Mouse (Mus musculus) liver, adult (tissue): Measurements from ENCODE around the gene Hist1h2ad.
"Not testable (repeated sequence)": the region's sequence is repeated elsewhere in the genome, so short reads cannot be mapped to it uniquely, and the experiment has no call there.

Experiments
- GATA4 ChIP-seq: IDR thresholded peaks from 2 replicates; pipeline ENCODE4 v1.6.1; 2014; ENCODE audit warnings: mild to moderate bottlenecking, low read length; ENCODE audit not compliant: insufficient replicate concordance

Gene Hist1h2ad

DNA sequence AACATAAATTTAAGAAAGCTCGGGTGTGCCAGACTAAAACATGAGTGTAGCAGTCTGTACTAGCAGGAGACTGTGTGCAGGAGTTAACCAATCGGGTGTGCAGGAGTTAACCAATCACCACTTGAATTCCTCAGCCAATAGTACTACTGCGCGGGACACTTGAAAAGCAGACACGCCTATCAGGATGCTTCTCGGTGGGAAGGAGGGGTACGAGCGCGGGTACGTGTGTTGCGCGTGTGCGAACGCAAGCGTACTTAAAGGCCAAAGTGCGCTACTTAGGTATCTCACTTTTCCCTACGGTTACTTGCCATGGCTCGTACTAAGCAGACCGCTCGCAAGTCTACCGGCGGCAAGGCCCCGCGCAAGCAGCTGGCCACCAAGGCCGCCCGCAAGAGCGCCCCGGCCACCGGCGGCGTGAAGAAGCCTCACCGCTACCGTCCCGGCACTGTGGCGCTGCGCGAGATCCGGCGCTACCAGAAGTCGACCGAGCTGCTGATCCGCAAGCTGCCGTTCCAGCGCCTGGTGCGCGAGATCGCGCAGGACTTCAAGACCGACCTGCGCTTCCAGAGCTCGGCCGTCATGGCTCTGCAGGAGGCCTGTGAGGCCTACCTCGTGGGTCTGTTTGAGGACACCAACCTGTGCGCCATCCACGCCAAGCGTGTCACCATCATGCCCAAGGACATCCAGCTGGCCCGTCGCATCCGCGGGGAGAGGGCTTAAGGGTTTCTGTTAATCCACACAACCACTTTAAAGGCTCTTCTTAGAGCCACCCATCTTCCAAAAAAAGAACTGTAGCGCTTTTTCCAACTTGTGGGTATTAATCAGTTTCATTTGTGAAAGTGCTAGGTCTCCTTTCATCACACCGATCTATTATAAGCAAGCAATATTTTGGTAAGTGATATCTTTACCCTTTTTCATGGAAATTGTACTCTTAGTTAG is 38.8 kb upstream of the Hist1h2ad start, which contains the start of gene Hist1h3g:
Gene Hist1h3g, plus strand, starts transcription at position 286 of the 939 bp plus-strand sequence.
- not testable (repeated sequence) for TF ChIP-seq GATA4

DNA sequence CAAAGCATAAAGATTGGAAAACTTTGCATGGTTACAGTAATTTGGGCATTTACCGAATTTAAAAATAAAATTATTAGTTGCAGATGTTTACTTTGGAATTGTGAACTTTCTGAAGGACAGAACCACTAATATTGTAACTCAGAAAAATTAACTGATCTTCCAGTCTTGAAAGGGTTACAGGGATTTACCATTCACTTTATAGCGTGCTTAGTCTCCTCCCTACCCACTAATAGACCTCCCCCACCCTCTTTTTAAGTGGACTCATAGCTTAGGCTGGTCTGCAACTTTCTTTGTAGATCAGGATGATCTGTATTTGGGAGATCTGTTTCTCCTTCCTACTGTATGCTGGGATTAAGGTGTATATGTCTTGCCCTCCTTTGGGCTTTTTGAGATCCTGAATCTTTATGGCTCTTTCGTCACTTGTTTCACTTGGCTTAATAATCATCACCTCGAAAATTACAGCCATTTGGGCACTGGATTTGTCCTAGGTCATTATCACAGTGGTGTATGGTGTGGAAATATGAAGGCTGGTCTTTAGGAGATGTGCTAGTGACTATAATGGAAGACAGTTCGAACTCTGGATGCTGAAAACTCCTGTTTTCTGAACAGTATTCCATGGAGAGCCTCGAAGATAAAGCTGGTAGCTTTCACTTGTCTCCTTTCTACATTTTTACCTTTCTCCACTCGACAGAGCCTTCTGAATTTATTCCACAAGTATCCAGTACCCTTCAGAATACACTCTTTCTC is 37.9 kb upstream of the Hist1h2ad start:
- TF ChIP-seq GATA4 = no peak

DNA sequence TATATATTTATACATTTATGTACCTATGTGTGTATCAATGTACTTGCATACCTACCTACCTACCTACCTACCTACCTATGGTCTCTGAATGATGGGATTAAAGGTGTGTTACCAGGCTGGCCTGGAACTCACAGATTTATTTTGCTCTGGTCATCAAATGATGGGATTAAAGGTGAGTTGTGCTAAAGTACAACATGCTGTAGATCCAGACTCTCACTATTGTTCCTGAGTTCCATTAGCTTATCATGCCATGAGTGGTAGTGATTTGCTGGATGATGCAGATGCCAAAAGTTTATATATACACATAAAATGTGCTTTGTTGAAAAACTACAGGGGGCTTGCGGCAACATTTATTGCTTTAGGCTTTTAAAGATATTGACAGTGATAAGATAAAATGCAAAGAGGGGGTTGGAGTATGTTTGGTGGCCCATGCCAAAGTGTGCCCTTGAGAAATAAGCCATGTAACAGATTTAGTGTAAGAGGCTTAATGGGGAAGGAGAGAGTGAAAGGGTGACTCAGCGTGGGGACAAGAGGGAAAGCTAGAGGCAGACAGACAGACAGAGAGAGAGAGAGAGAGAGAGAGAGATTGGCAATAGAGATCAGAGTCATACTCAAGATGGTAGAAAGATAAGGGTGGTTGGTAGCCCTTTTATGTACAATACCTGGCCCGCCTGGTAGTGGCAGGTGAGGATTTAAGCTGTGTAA is 37.0 kb upstream of the Hist1h2ad start:
- no peak for TF ChIP-seq GATA4

DNA sequence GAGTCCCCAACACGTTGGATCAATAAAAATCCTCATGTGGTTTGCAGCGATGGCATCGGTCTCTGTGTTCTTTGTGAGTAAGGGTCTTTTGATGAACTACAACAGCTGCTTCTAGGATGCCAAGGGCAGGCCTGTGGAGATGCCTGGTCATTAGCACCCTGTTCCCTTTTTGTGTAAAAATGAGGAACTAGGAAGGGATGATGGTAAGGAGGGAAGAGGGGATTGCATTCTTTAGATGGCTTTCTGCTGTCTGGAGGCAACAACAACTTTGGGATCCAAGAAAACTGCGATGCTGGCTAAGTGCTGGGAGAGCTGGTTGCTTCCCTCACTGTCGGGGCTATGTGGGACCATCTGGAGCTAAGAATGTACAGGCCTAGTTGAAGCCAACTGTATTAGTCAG is 35.9 kb upstream of the Hist1h2ad start:
- TF ChIP-seq GATA4 = no peak

DNA sequence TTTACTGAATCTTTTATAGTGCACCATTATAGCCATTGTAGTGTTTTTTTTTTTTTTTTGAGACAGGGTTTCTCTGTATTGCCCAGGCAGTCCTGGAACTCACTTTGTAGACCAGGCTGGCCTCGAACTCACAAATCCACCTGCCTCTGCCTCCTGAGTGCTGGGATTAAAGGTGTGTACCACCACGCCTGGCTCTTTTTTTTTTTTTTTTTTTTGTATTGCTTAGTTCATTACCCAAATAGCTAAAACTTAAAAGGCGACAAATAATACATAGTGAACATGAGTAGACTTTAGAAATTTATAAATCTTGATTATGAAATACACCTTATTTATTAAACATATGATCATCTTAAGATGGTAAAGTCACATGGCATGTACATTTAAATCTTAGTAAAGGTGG is 32.7 kb upstream of the Hist1h2ad start:
- no peak for TF ChIP-seq GATA4

DNA sequence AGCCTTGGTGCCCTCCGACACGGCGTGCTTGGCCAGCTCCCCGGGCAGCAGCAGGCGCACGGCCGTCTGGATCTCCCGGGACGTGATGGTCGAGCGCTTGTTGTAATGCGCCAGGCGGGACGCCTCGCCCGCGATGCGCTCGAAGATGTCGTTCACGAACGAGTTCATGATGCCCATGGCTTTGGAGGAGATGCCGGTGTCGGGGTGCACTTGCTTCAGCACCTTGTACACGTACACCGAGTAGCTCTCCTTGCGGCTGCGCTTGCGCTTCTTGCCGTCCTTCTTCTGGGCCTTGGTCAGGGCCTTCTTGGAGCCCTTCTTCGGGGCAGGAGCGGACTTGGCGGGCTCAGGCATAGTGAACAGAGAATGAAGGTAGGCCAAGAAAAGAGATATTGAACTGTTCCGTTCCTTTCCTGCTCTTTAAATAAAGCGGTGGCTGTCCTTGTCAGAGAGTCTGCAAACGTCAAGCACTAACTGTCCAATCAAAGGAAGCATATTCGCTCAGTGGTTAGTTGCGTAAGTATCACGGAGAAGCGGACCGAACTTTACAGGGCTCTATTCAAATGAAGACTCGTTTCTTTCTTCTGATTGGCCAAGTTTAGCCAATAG is 31.1 kb upstream of the Hist1h2ad start, which contains the start of gene Hist1h2bh:
Gene Hist1h2bh, minus strand, starts transcription at position 394 of the 609 bp plus-strand sequence.
- TF ChIP-seq GATA4 = not testable (repeated sequence)

DNA sequence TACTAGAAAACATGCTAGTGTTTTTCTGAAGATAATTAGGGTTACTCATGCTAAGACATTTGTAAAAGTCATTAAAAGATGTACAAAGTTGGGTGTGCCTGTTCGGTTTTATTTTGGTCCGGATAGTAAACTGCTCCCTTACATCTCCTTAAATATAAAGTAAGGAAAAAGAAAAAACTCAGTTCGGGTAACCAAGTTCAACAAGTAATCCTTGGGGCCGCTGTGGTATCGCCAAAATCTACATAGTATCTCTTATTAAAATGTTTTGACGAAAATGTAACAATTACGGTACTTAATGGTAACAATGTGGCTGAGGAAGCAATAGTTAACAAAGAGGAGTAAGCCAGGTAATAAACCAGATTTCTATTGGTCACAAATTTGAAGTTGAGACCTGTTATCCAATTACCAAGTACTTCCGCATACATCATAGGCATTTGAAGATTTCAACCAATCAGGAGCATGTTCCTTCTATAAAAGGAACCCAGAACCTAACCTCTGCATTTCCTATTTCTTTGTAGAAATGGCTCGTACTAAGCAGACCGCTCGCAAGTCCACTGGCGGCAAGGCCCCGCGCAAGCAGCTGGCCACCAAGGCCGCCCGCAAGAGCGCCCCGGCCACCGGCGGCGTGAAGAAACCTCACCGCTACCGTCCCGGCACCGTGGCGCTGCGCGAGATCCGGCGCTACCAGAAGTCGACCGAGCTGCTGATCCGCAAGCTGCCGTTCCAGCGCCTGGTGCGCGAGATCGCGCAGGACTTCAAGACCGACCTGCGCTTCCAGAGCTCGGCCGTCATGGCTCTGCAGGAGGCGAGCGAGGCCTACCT is 30.0 kb upstream of the Hist1h2ad start, which contains the start of gene Hist1h3f:
Gene Hist1h3f, plus strand, starts transcription at position 88 of the 822 bp plus-strand sequence.
- no peak for TF ChIP-seq GATA4

DNA sequence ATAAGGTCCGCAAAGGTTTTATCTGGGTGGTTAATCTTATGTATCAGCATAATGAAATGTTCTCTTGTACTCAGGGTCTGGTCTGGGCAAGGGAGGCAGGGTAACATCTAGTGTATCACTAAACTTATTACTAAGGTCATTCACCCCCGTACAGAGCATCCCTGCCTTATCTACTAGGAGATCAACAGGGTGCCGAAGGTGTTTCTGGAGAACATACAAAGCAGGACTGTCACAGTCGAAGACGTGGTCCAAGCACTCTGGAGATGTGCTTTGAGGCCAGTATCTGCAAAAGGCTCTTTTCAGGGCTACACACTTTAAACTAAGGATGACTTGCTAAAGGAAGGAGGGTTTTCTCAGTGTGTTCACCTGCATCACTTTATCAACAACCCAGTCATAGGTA is 27.5 kb upstream of the Hist1h2ad start:
- TF ChIP-seq GATA4 = no peak

DNA sequence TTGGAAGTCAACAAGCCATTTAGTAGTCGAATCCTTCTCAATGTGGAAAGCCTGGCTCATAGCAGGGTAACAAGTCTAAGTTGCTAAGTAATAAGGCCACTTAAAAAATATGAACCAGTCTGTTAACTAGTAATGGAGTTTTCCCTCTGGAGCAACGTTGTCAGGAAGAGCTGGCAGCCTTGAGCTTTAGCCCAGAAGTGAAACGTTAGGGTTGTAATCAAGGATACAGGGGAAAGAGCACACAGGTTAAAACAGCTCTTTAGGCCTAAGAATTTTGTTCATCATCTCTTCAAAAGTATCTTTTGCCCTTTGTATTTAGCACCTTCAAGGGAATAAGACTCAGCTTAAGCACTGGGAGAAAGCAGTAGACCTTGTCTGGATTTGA is 23.4 kb upstream of the Hist1h2ad start:
- TF ChIP-seq GATA4 = no peak

DNA sequence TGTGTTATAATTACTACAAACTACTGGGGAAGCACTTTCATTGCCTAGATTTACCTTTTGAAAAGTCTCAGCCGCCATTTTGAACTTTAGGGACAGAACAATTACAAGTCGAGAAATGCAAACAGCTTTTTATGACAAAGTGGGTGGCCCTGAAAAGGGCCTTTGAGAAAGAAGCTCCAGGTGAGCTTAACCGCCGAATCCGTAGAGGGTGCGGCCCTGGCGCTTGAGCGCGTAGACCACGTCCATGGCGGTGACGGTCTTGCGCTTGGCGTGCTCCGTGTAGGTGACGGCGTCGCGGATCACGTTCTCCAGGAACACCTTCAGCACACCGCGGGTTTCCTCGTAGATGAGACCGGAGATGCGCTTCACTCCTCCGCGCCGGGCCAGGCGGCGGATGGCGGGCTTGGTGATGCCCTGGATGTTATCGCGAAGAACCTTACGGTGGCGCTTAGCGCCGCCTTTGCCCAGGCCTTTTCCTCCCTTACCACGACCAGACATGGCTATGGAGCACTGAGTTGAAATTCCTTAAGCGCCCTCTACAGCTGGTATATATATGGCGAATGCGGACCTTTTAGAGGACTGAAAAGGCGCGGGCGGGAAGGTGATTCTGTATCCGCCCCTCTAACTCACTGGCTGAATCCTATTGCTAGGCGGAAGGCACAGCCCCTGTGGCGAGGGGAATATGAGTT is 22.9 kb upstream of the Hist1h2ad start, which contains the start of gene Hist1h4f:
Gene Hist1h4f, minus strand, starts transcription at position 503 of the 689 bp plus-strand sequence.
- TF ChIP-seq GATA4 = not testable (repeated sequence)

DNA sequence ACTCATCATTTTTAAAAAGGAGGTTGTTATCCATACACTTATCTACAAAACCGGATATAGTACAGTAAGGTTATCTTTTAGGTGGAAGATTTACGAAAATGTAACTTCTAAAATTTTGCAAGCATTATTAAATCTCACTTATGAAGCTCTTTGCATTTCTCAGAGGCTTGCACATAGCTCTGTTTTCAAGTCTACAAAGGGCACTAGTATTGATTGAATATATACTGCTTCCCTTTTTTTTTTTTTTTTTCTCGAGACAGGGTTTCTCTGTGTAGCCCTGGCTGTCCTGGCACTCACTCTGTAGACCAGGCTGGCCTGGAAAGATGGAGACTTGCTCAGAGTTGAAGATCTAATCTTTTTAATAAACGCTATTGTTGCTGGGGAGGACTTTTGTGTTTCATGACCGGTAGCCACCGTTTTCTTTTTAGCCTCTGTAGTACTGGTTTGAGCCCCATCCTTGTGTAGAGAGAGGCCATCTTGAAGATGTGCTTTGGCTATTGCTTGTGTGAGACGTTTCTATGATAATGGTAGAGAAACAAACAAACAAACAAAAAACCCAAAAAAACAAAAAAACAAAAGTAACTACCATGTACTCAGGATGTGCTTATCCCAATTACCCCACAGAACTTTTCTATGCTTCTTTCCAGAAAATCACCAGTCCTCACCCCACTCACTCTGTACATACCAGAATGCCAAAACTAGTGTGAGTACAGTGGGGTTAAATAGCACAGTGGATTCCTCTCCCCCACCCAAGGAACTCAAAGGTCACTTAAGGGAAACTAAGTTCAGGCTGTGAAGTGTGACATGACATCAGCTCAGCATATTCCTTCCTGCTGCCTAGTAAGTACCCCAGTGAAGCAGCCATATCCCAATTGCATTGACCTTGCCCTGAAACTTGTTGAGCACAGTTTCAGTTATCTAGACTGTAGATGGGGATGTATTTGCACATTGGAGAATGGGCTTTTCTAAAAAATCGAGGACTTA is 22.0 kb upstream of the Hist1h2ad start:
- TF ChIP-seq GATA4 = no peak

DNA sequence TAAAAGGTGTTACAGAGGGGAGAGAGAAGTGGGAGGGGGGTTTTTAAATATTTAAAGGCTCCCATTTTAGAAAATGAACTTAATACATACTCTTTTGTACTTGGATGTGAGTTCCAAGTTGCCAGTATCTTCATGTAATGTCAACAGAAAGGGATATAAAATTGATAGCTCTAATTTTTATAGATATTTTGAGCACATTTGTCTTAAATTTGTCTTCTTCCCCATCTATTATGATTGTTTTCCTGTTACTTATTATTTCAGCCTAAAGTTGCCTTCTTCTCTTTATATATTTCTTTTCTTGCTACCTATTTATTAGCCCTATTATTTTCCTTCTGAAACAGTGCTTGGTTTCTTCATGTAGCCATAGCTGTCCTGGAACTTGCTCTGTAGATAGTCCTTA is 21.2 kb upstream of the Hist1h2ad start, which contains the start of gene Hist1h1d:
Gene Hist1h1d, plus strand, starts transcription at position 301 of the 400 bp plus-strand sequence.
- no peak for TF ChIP-seq GATA4
